Mouse (Mus musculus): ENCODE measurements at regions not wholly inside any gene's neighbourhood (a gene's known extent, or its start where the extent isn't known, plus 50 kb on each side); places are given as distances from the start of the nearest gene placed in this dataset.

- TF ChIP-seq CTCF (IDR thresholded peaks at IDR 0.05; ENCODE audit: low read depth): no peak
These were observed 95.7 kb upstream of the Gpr139 start for GRCm38 (mm10) chr7:119279896-119280661.

DNA sequence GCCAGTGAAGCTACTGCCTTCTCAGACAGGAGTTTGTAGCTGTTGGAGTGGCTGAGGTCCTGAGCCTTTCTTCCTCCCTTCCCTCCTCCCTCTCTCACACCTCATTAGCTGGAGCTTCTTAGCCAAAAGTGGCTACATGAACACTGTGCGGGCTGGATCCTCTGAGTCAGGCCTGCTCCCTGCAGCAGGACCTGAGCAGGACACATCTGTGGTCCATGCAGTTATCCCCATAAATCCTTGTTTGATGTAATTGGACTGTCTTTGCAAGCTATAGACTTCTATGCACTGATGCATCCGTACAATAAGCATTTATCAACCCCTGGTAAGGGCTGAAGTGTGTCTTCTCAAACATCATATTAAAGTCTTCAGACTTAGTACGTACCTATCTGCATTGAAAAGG, 88.2 kb upstream of the Gpr139 start:
- no peaks in the 10 kb centered on the region for H3K36me3 ChIP-seq (ENCODE audit: insufficient read depth)
- DNase-seq (no peak), ATAC-seq (no peak)
- no peak overlapping the region for H3K4me3 ChIP-seq (ENCODE audit: low read depth, low read length)
- H3K4me2 ChIP-seq (ENCODE audit: low read depth): no peak overlapping the region
- no peaks in the 10 kb centered on the region for H3K4me1 ChIP-seq (ENCODE audit: insufficient read depth)
- TF ChIP-seq CTCF (IDR thresholded peaks at IDR 0.05; ENCODE audit: low read depth): no peak
- no peak overlapping the region for H3K9ac ChIP-seq
- WGBS: 79% methylated on average over 3 of the region's 3 CpGs
- H3K27me3 ChIP-seq (ENCODE audit: insufficient read depth, low read length): no peaks in the 10 kb centered on the region
- no peaks in the 10 kb centered on the region for H3K9me3 ChIP-seq (ENCODE audit: low read length)
- H3K27ac ChIP-seq (ENCODE audit: low read depth, low read length): no peak overlapping the region

More at GRCm38 (mm10) chr7:119279896-119280661, 95.7 kb upstream of the Gpr139 start:
- DNase-seq (no peak), ATAC-seq (no peak)
- H3K9ac ChIP-seq: no peak overlapping the region
- 69% methylated on average over 3 of the region's 3 CpGs for WGBS
- no peak overlapping the region for H3K4me3 ChIP-seq (ENCODE audit: low read depth, low read length)
- H3K36me3 ChIP-seq (ENCODE audit: insufficient read depth): no peaks in the 10 kb centered on the region
- no peaks in the 10 kb centered on the region for H3K4me1 ChIP-seq (ENCODE audit: insufficient read depth)
- no peaks in the 10 kb centered on the region for H3K9me3 ChIP-seq (ENCODE audit: low read length)
- no peak overlapping the region for H3K4me2 ChIP-seq (ENCODE audit: low read depth)
- no peak overlapping the region for H3K27ac ChIP-seq (ENCODE audit: low read depth, low read length)
- no peaks in the 10 kb centered on the region for H3K27me3 ChIP-seq (ENCODE audit: insufficient read depth, low read length)

DNA sequence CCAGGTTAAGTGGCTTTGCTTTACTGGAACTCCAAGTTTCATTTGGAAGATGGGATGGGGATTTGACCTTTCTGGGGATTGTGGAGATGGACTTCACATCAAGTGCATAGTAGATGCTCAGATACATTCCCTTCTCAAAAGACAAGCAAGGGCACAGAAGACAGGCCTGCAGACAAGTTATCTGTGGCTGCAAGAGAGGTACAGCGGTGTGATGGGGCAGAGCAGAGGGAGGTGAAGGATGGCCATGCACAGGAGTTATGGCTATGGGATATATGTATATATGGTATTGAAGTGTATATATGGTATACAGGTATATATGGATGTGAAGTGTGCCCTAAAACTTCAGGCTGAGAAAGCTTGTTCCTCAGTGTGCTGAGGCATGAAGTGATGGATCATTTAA, 87.0 kb upstream of the Gpr139 start:
- Histone ChIP-seq H3K4me1 (ENCODE audit: insufficient read depth) (no peaks in the 10 kb centered on the region), H3K27ac (ENCODE audit: low read depth, low read length) (no peak overlapping the region), H3K4me2 (ENCODE audit: low read depth) (no peak overlapping the region), H3K4me3 (ENCODE audit: low read depth, low read length) (no peak overlapping the region), H3K9ac (no peak overlapping the region), H3K36me3 (ENCODE audit: insufficient read depth) (no peaks in the 10 kb centered on the region), H3K27me3 (ENCODE audit: insufficient read depth, low read length) (no peaks in the 10 kb centered on the region), H3K9me3 (ENCODE audit: low read length) (no peaks in the 10 kb centered on the region)
- TF ChIP-seq CTCF (IDR thresholded peaks at IDR 0.05; ENCODE audit: low read depth): no peak
- no peak for DNase-seq
- WGBS: 97% methylated on average over 1 of the region's 1 CpGs
- ATAC-seq: no peak

DNA sequence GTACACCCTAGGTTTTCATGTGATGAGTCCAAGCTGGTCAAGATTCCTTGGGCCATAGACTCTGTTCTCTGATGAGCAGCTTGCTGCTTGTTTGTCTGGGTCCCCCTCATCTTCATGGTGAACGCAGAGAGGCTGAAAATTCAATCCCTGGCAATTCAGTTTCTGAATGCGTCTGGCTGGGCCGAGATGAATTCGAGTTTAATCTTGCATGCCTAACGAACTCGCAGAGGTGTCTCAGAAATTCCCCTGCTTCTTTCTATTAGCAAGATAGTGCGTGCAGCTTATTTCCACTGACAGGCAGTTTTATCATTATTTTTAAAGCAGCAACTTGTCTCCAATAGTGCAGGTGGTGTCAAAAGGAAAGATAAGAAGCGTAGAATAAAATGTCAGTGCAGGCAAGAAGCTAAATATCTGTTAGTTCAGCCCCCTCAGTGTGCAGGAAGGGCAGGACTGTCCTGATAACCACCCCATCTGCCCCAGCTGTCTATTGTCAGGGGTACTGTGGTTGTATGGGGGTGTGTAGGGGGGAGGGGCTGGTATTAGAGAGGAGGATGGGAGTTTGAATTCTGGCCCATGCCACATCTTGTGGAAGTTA, 86.5 kb upstream of the Gpr139 start:
- ATAC-seq: no peak
- Histone ChIP-seq H3K36me3 (ENCODE audit: insufficient read depth) (no peaks in the 10 kb centered on the region), H3K9me3 (ENCODE audit: low read length) (no peaks in the 10 kb centered on the region), H3K27ac (ENCODE audit: low read depth, low read length) (no peak overlapping the region), H3K4me3 (ENCODE audit: low read depth, low read length) (no peak overlapping the region), H3K27me3 (ENCODE audit: insufficient read depth, low read length) (no peaks in the 10 kb centered on the region), H3K9ac (no peak overlapping the region), H3K4me1 (ENCODE audit: insufficient read depth) (no peaks in the 10 kb centered on the region), H3K4me2 (ENCODE audit: low read depth) (no peak overlapping the region)
- TF ChIP-seq CTCF (IDR thresholded peaks at IDR 0.05; ENCODE audit: low read depth): no peak
- WGBS: 21% methylated on average over 8 of the region's 8 CpGs
- DNase-seq: no peak

DNA sequence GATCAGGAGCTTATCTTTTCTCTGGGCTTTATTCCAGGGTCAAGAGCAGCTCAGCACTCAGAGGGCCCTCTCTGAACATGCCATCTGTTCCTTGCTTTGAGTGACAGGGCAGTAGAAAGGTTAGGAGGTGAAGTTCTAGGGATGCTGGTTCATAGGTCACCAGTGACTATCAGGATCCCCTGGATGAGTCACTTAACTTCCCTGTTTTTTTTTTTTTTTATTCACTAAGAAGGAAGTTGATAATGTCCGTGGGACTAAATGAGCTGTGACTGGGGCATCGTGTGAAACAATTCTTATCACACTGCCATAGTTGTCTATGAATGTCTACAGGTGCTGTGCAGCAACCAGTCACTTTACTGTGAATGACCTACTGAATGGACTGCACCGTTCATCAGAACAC, 73.8 kb upstream of the Gpr139 start:
- Histone ChIP-seq H3K4me3 (ENCODE audit: low read depth, low read length) (no peak overlapping the region), H3K9me3 (ENCODE audit: low read length) (no peaks in the 10 kb centered on the region), H3K36me3 (ENCODE audit: insufficient read depth) (no peaks in the 10 kb centered on the region), H3K4me2 (ENCODE audit: low read depth) (no peak overlapping the region), H3K9ac (no peak overlapping the region), H3K4me1 (ENCODE audit: insufficient read depth) (no peaks in the 10 kb centered on the region), H3K27me3 (ENCODE audit: insufficient read depth, low read length) (no peaks in the 10 kb centered on the region), H3K27ac (ENCODE audit: low read depth, low read length) (no peak overlapping the region)
- 81% methylated on average over 3 of the region's 3 CpGs for WGBS
- no peak for TF ChIP-seq CTCF (IDR thresholded peaks at IDR 0.05; ENCODE audit: low read depth)
- ATAC-seq: no peak
- no peak for DNase-seq

DNA sequence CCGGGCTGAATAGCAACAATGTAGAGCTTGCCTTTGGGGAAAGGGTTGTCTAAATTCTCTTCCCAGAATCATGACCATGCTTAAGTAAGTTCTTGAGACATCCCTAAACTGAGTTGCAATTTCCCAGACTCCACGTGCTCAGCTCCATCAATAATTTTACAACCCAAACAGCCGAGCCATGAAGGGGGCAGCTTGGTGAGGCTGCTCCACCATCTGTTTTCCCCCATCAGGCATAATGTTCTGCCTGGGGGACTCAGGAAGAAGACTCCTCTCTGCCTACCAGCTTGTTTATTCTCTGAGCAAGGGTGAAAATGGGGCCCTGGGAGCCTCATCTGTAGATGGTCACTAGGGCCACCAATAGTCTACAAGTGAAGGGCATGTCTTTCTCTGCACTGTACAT, 72.5 kb upstream of the Gpr139 start:
- 88% methylated on average over 3 of the region's 3 CpGs for WGBS
- no peaks in the 10 kb centered on the region for H3K27me3 ChIP-seq (ENCODE audit: insufficient read depth, low read length)
- H3K9me3 ChIP-seq (ENCODE audit: low read length): no peaks in the 10 kb centered on the region
- no peak overlapping the region for H3K9ac ChIP-seq
- no peak overlapping the region for H3K4me2 ChIP-seq (ENCODE audit: low read depth)
- ATAC-seq (no peak), DNase-seq (no peak)
- H3K4me1 ChIP-seq (ENCODE audit: insufficient read depth): no peaks in the 10 kb centered on the region
- no peak for TF ChIP-seq CTCF (IDR thresholded peaks at IDR 0.05; ENCODE audit: low read depth)
- H3K36me3 ChIP-seq (ENCODE audit: insufficient read depth): no peaks in the 10 kb centered on the region
- H3K27ac ChIP-seq (ENCODE audit: low read depth, low read length): no peak overlapping the region
- no peak overlapping the region for H3K4me3 ChIP-seq (ENCODE audit: low read depth, low read length)

- no peaks in the 10 kb centered on the region for H3K9me3 ChIP-seq (ENCODE audit: low read length)
- no peak overlapping the region for H3K4me2 ChIP-seq (ENCODE audit: low read depth)
- DNase-seq (no peak), ATAC-seq (no peak)
- H3K27ac ChIP-seq (ENCODE audit: low read depth, low read length): no peak overlapping the region
- WGBS: 80% methylated on average over 2 of the region's 2 CpGs
- H3K27me3 ChIP-seq (ENCODE audit: insufficient read depth, low read length): no peaks in the 10 kb centered on the region
- H3K4me1 ChIP-seq (ENCODE audit: insufficient read depth): no peaks in the 10 kb centered on the region
- no peak overlapping the region for H3K9ac ChIP-seq
- H3K4me3 ChIP-seq (ENCODE audit: low read depth, low read length): no peak overlapping the region
- no peaks in the 10 kb centered on the region for H3K36me3 ChIP-seq (ENCODE audit: insufficient read depth)
- no peak for TF ChIP-seq CTCF (IDR thresholded peaks at IDR 0.05; ENCODE audit: low read depth)
These were observed 68.3 kb upstream of the Gpr139 start for GRCm38 (mm10) chr7:119252742-119253141.
